Mouse (Mus musculus): ENCODE results near the gene Nfs1. TPM values are rescaled to one million over a fixed set of nuclear protein-coding genes. Genes with fewer than 3 reads are reported as not detected.

Gene Nfs1
- total RNA-seq (2012; rRNA removed) (79.6 and 83.9 TPM in 2 replicates), polyA plus RNA-seq (2012; ENCODE audit: insufficient read depth in 1 of 2, insufficient read length in 2 of 2, low read depth in 1 of 2, low replicate concordance in 2 of 2, missing spikeins in 1 of 2) (10 to 100 TPM in 1 of 2 experiments, not detected in 1; 64.5 TPM)

DNA sequence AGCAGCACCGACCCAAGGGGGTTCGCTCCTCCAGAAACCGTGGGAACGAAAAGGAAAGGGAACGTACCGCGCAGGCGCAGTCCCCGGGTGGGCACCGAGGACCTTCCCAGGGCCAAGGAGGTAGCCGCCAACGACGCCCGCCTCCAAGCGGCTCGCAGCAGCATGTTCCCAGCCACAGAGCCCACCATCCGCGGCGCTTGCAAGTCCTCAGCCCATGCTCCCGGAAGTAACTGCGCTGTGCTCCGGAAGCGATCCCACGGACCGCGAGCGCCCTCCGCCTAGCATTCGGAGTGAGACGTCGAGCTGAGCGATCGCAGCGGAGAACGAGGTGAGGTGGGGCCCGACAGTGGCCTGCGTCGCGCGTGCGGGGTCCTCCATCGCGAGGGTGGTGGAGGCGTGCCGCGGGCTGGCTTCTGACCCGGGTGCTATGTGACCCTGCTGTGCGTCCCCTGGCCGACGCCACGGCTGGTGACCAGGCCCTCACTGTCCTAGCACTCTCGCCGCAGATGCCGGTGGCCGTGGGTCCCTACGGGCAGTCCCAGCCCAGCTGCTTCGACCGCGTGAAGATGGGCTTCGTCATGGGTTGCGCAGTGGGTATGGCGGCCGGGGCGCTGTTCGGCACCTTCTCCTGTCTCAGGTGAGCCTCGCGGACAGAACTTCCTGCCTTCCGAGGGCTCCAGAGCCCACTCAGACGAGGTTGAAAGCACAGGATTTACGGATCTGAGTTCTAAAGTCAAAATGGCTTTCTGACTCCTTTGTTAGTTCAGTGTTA lies at the start of gene Nfs1, which contains the start of gene Romo1:
TSS of gene Nfs1 (minus strand) at position 234 of the 772 bp plus-strand sequence.
TSS of gene Romo1 (plus strand) at position 87 of the 772 bp plus-strand sequence.
- Histone ChIP-seq H3K79me2 (ENCODE audit: control insufficient read depth, insufficient read depth, low read length, poor library complexity) (peaks cover 16% of the 10 kb centered on the region), H3K9ac (ENCODE audit: control insufficient read depth, low read depth, low read length, poor library complexity, severe bottlenecking) (peak within 1 kb of the TSS; percentile 70), H3K4me1 (ENCODE audit: control insufficient read depth in 1 of 2, insufficient read depth in 2 of 2, low read length in 2 of 2) (peaks cover 0 to 2% of the 10 kb centered on the region in 2 experiments; a peak in 1 of 4 replicates), H3K9me3 (replicated peaks; ENCODE audit: insufficient read depth, low read length) (no peaks in the 10 kb centered on the region), H3K27me3 (ENCODE audit: control insufficient read depth in 1 of 2, insufficient read depth in 2 of 2, low read length in 2 of 2) (no peaks in the 10 kb centered on the region), H3K4me3 (ENCODE audit: control insufficient read depth in 1 of 2, insufficient read depth in 1 of 2, low read depth in 2 of 2, low read length in 2 of 2) (peak within 1 kb of the TSS; percentile 69 to 78), H3K27ac (ENCODE audit: control insufficient read depth, low read depth, low read length) (peak within 1 kb of the TSS; percentile 66), H3K36me3 (ENCODE audit: control insufficient read depth in 1 of 2, insufficient read depth in 2 of 2, low read length in 2 of 2) (peaks cover 17 to 19% of the 10 kb centered on the region in 2 experiments)
- TF ChIP-seq MYB (IDR thresholded peaks at IDR 0.05; ENCODE audit: low read depth, low read length) = no peak
- no peak for TF ChIP-seq SMC3 (IDR thresholded peaks at IDR 0.05; ENCODE audit: low read depth, low read length)
- peak; percentile 89 for TF ChIP-seq NELFE (IDR thresholded peaks at IDR 0.05; ENCODE audit: low read depth, low read length)
- TF ChIP-seq ZMIZ1 (IDR thresholded peaks at IDR 0.05; ENCODE audit: low read depth, low read length) = peak; percentile 78
- TF ChIP-seq POLR2AphosphoS5 (IDR thresholded peaks at IDR 0.05; ENCODE audit: borderline replicate concordance, low read depth, low read length) = 0 out of 2 replicates have a peak, but pooled peaks have one; percentile 3
- TF ChIP-seq BHLHE40 (IDR thresholded peaks at IDR 0.05; ENCODE audit: borderline replicate concordance, low read depth, low read length) = no peak
- peak in 2 of 3 experiments; percentile 35 to 45; a peak in 4 of 6 replicates for TF ChIP-seq CTCF (IDR thresholded peaks at IDR 0.05 in 2 of 3, conservative IDR thresholded peaks at IDR 0.05 in 1 of 3; ENCODE audit: control insufficient read depth in 1 of 3, insufficient read depth in 1 of 3, low read depth in 2 of 3, low read length in 3 of 3, poor library complexity in 1 of 3, severe bottlenecking in 1 of 3)
- peak; percentile 75 for TF ChIP-seq TBP (IDR thresholded peaks at IDR 0.05; ENCODE audit: low read depth, low read length)
- peak; percentile 71; the same call in 1 of the 2 replicates for TF ChIP-seq POLR2AphosphoS2 (IDR thresholded peaks at IDR 0.05; ENCODE audit: low read length)
- TF ChIP-seq UBTF (IDR thresholded peaks at IDR 0.05; ENCODE audit: borderline replicate concordance, insufficient read depth, low read depth, low read length) = peak; percentile 80; the same call in 1 of the 2 replicates
- no peak for TF ChIP-seq ZC3H11A (IDR thresholded peaks at IDR 0.05; ENCODE audit: low read depth, low read length)
- TF ChIP-seq E2F4 (IDR thresholded peaks at IDR 0.05; ENCODE audit: borderline replicate concordance, low read depth, low read length) = no peak
- TF ChIP-seq CHD2 (IDR thresholded peaks at IDR 0.05; ENCODE audit: low read length) = peak; percentile 40; the same call in 1 of the 2 replicates
- TF ChIP-seq TAL1 (IDR thresholded peaks at IDR 0.05; ENCODE audit: low read length) = no peak
- TF ChIP-seq NRF1 (IDR thresholded peaks at IDR 0.05; ENCODE audit: insufficient read depth, low read depth, low read length, poor library complexity, severe bottlenecking) = peak; percentile 61
- peak; percentile 24 to 94; a peak in 3 of 4 replicates for TF ChIP-seq POLR2A (IDR thresholded peaks at IDR 0.05; ENCODE audit: control insufficient read depth in 1 of 2, insufficient read depth in 1 of 2, low read depth in 1 of 2, low read length in 2 of 2, poor library complexity in 1 of 2)
- peak; percentile 72; the same call in 1 of the 2 replicates for TF ChIP-seq KAT2A (conservative IDR thresholded peaks at IDR 0.05; ENCODE audit: low read depth, low read length)
- TF ChIP-seq MXI1 (IDR thresholded peaks at IDR 0.05; ENCODE audit: low read depth, low read length) = peak; percentile 91
- peak; percentile 67; the same call in 1 of the 2 replicates for TF ChIP-seq MYC (IDR thresholded peaks at IDR 0.05; ENCODE audit: low read depth, low read length)
- TF ChIP-seq ZKSCAN1 (IDR thresholded peaks at IDR 0.05; ENCODE audit: low read depth, low read length) = no peak
- peak; percentile 86 for TF ChIP-seq SIN3A (IDR thresholded peaks at IDR 0.05; ENCODE audit: low read length)
- TF ChIP-seq USF1 (IDR thresholded peaks at IDR 0.05; ENCODE audit: low read depth, low read length) = no peak
- TF ChIP-seq RCOR1 (IDR thresholded peaks at IDR 0.05; ENCODE audit: low read depth, low read length) = 0 out of 2 replicates have a peak, but pooled peaks have one; percentile 3
- no peak for TF ChIP-seq ZNF384 (IDR thresholded peaks at IDR 0.05; ENCODE audit: low read depth, low read length)
- peak; percentile 74 for TF ChIP-seq TCF12 (IDR thresholded peaks at IDR 0.05; ENCODE audit: low read depth, low read length)
- peak; percentile 67; the same call in 1 of the 2 replicates for TF ChIP-seq ELF1 (IDR thresholded peaks at IDR 0.05; ENCODE audit: low read depth, low read length)
- peak; percentile 93 for TF ChIP-seq HCFC1 (IDR thresholded peaks at IDR 0.05; ENCODE audit: low read depth, low read length)
- TF ChIP-seq MAX (IDR thresholded peaks at IDR 0.05; ENCODE audit: low read length) = peak; percentile 88
- peak; percentile 97 for DNase-seq (ENCODE audit: low read depth, low spot score)

All from MEL (cell line).